Mouse (Mus musculus): ENCODE data around the gene Gm20792. TPM values are rescaled to one million over a fixed set of nuclear protein-coding genes. Genes with fewer than 3 reads are reported as not detected.
"Not testable (repeated sequence)": the region's sequence is repeated elsewhere in the genome, so short reads cannot be mapped to it uniquely, and the experiment has no call there.

Gm20792 gene
- not detected for total RNA-seq (2021)
- long read RNA-seq, experiment 1: 0 reads
- long read RNA-seq, experiment 2: 0 reads

DNA sequence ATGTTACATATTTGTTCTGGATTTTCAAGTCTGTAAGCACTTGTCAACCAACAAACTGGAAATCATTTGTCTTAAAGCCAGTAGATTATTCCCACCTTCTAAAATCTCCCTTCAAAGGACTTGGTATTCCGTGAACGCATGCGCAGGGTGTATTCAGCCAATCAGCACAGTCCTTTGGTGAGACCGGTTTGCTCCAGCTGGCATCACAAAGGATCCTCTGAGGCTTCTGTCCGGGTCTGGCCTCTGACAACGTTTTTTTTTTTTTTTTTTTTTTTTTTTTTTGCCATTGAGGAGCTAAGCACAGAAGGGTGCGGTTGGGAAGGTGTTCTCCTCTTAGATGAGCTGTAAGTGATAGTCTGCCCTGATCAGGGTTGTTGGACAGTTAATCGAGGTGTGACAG, at the start of gene Gm20792:
Gene Gm20792, plus strand, starts transcription at position 301 of the 400 bp plus-strand sequence.
- DNase-seq; intact Hi-C loops (cut with DNase I): not testable (repeated sequence)
